Mouse (Mus musculus) stomach, postnatal 0 days (tissue): Measurements from ENCODE around the gene Slc13a2. TPM values are rescaled to one million over a fixed set of nuclear protein-coding genes. Genes with fewer than 3 reads are reported as not detected.

Experiments
- ATAC-seq: fragments of 200-750 bp; cut with Nextera tagmentation; 2 replicates; pipeline ENCODE4 v1.8.0; 2017; ENCODE audit not compliant: low FRiP score, low TSS enrichment
- DNase-seq: peaks from one replicate; pipeline ENCODE4 v3.0.0-alpha.2; 2016; ENCODE audit warnings: low spot score
- H3K27ac ChIP-seq: fragments of 300-500 bp; sonication (generic); replicated peaks from 2 replicates; pipeline ENCODE4 v1.5.1; 2014; ENCODE audit warnings: mild to moderate bottlenecking, control low read depth
- H3K27me3 ChIP-seq: fragments of 300-500 bp; sonication (generic); 2 replicates; pipeline ENCODE4 v1.6.1; 2014; ENCODE audit warnings: low read length; ENCODE audit not compliant: control insufficient read depth, insufficient read depth
- H3K36me3 ChIP-seq: fragments of 300-500 bp; sonication (generic); 2 replicates; pipeline ENCODE4 v1.6.1; 2014; ENCODE audit warnings: low read length, mixed read lengths; ENCODE audit not compliant: control insufficient read depth, insufficient read depth
- H3K4me1 ChIP-seq: fragments of 300-500 bp; sonication (generic); replicated peaks from 2 replicates; pipeline ENCODE4 v1.6.1; 2014; ENCODE audit warnings: antibody characterized with exemption; ENCODE audit not compliant: control insufficient read depth, insufficient read depth
- H3K4me2 ChIP-seq: fragments of 300-500 bp; sonication (generic); replicated peaks from 2 replicates; pipeline ENCODE4 v1.6.1; 2014; ENCODE audit warnings: low read depth, mild to moderate bottlenecking, control low read depth, moderate library complexity
- H3K4me3 ChIP-seq: fragments of 300-500 bp; sonication (generic); 2 replicates; pipeline ENCODE4 v1.5.1; 2014; ENCODE audit warnings: low read depth, low read length, control low read depth
- H3K9ac ChIP-seq: fragments of 300-500 bp; sonication (generic); 2 replicates; pipeline ENCODE4 v1.6.1; 2014; ENCODE audit warnings: mild to moderate bottlenecking, low read length, control low read depth, mixed read lengths
- H3K9me3 ChIP-seq: fragments of 300-500 bp; sonication (generic); 2 replicates; pipeline ENCODE4 v1.6.1; 2016; ENCODE audit warnings: low read length; ENCODE audit not compliant: control insufficient read depth
- CTCF ChIP-seq: IDR thresholded peaks from 2 replicates; pipeline ENCODE4 v1.5.1; 2016; ENCODE audit warnings: antibody characterized with exemption, low read depth, mild to moderate bottlenecking, moderate library complexity
- EP300 ChIP-seq: optimal IDR thresholded peaks from 2 replicates; pipeline ENCODE3; 2016; ENCODE audit warnings: antibody characterized with exemption
- WGBS: fragments of 180-500 bp; shearing (Covaris S2); extraction: QIAGEN DNeasy Blood & Tissue Kit; methylation state at CpG from one replicate; pipeline ENCODE4 v1.1.7; 2014; 5-methylcytosine and 5-hydroxymethylcytosine counted together
- polyA plus RNA-seq: library from polyadenylated mRNA; unstranded; fragments of >200 nt; fragmentation: Nextera tagmentation; extraction: Ambion mirVana; gene quantifications from 2 replicates; pipeline ENCODE4 v1.2.1, GENCODE M21; 2015

The Slc13a2 gene
- polyA plus RNA-seq, 1 experiment from 2014 or later: 0.39 TPM

DNA sequence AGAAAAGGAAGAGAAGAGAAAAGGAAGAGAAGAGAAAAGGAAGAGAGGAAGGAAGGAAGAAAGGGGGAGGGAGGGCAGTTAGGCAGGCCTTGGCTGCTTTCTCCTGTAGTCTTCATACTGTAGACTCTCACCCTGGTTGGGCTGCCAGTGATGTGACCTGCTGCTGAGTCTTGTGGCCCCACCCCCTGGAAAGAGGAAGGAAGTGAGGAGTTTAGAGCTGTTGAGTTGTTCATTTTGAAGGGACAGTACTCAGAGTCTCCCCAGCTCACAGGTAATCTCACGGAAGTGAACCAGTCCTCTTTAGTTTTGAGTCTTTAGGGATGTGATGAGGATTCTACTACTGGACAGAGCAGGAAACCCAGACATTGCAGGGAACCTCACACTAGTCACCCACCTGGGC, 68.9 kb downstream of the Slc13a2 start:
- Histone ChIP-seq H3K36me3 (peaks cover 2% of the 10 kb centered on the region; the same call in 1 of the 2 replicates), H3K9ac (no peak overlapping the region), H3K4me1 (no peaks in the 10 kb centered on the region), H3K4me3 (no peak overlapping the region), H3K4me2 (no peak overlapping the region), H3K9me3 (no peaks in the 10 kb centered on the region), H3K27ac (no peak overlapping the region), H3K27me3 (no peaks in the 10 kb centered on the region)
- no peak for DNase-seq
- no peak for ATAC-seq
- whole genome bisulfite sequencing: 89% methylated on average over 1 of the region's 1 CpGs
- TF ChIP-seq CTCF (no peak), EP300 (no peak)

DNA sequence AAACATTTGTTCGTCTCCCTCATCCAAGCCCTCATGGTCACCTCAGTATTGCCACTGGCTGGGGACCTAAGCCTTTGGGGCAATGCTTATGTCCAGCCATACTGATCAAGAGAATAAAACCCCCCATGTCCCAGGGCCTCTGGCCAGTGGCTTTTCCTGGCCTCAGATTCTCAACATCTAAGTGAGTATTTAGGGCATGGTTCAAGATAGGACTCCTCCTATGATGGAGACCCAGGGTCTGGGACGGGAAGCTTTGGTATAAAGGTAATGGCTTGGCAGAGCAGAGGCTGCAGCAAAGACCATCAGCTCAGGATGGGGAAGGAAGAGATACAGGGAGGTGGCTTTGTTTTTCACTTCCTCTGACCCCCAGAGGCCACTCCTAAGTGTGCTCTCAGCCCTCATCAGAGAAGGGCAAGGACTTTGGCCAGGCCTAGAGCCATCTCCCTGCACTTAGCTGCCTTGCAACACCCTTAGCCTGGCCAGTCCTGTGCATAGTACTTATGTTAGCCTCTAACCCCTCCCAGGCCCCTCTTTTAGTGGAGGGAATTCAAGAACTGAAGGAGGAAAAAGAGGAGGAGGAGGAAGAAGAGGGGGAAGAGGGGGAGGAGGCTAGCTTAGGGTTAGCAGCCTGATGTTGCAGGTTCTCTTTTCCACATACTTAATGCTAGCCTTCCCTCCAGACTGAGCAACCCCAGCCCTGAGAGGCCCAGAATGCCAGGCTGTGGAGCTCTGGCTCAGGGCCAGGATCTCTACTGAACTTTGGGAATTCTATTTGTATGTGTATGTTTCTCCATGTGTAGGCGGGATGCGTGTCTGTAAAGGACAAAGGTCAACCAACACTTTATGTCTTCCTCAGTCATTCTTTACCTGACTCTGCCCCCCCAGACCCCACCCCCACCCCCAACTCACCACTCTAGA, 72.3 kb downstream of the Slc13a2 start:
- Histone ChIP-seq H3K9me3 (no peaks in the 10 kb centered on the region), H3K4me3 (no peak overlapping the region), H3K27me3 (no peaks in the 10 kb centered on the region), H3K9ac (no peak overlapping the region), H3K27ac (no peak overlapping the region), H3K36me3 (peaks cover 2% of the 10 kb centered on the region; the same call in 1 of the 2 replicates), H3K4me1 (no peaks in the 10 kb centered on the region), H3K4me2 (no peak overlapping the region)
- DNase-seq (no peak), ATAC-seq (no peak)
- no peak for TF ChIP-seq EP300
- no peak for TF ChIP-seq CTCF
- 58% methylated on average over 4 of the region's 4 CpGs for WGBS

DNA sequence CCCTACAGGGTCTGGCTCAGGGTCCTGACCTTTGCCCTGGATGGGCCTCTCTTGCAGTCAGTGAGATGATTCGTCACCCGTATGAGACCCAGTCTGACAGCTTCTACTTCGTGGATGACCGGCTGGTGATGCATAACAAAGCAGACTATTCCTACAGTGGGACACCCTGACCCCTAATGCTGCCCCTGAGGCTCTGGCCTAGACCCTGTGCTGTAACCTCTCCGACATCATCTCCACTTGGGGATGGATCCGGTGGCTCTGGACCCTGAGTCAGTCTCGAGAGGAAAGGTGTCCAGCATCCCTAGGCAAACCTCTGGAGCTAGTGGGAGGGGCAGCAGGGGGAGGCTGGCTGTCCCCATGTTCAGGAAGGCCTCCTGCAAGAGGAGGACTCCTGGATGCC, 73.5 kb downstream of the Slc13a2 start:
- Histone ChIP-seq H3K27ac (no peak overlapping the region), H3K4me1 (no peaks in the 10 kb centered on the region), H3K9ac (no peak overlapping the region), H3K9me3 (no peaks in the 10 kb centered on the region), H3K36me3 (peaks cover 2% of the 10 kb centered on the region; the same call in 1 of the 2 replicates), H3K4me3 (no peak overlapping the region), H3K27me3 (no peaks in the 10 kb centered on the region), H3K4me2 (no peak overlapping the region)
- 55% methylated on average over 7 of the region's 7 CpGs for WGBS
- ATAC-seq (no peak), DNase-seq (no peak)
- no peak for TF ChIP-seq EP300

DNA sequence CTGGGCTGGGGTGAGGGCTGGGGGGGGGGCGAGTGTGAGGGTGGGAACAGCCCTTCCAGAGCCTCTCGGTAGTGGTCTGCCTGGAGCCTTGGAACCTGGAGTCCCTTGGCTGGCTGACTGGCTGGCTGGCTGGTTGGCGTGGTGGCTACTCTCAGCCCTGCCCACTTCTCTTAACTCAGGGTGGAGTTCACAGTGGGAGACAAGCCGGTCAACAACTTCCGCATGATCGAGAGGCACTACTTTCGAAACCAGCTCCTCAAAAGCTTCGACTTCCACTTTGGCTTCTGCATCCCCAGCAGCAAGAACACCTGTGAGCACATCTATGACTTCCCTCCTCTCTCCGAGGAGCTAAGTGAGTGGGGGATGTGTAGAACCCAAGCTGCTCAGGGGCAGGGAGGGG, 74.1 kb downstream of the Slc13a2 start:
- Histone ChIP-seq H3K9ac (no peak overlapping the region), H3K4me1 (no peaks in the 10 kb centered on the region), H3K4me3 (no peak overlapping the region), H3K4me2 (no peak overlapping the region), H3K27ac (peak overlapping the region; percentile 53), H3K27me3 (no peaks in the 10 kb centered on the region), H3K36me3 (peaks cover 2% of the 10 kb centered on the region; the same call in 1 of the 2 replicates), H3K9me3 (no peaks in the 10 kb centered on the region)
- DNase-seq (no peak), ATAC-seq (0 out of 2 replicates have a peak, but pooled peaks have one; percentile 13)
- TF ChIP-seq EP300 (no peak), CTCF (no peak)
- WGBS: 66% methylated on average over 8 of the region's 9 CpGs

Other genes starting within 250 kb of the Slc13a2 start
- gene Nek8, start 245.5 kb downstream of the Slc13a2 start, polyA plus RNA-seq: 6.4 and 7.4 TPM in 2 replicates
- gene Tlcd1, start 245.5 kb downstream of the Slc13a2 start, polyA plus RNA-seq: 41.3 and 45.6 TPM in 2 replicates
- gene Rpl23a, start 238.6 kb downstream of the Slc13a2 start, polyA plus RNA-seq: 1,145 and 1,168 TPM in 2 replicates
- 59.0 and 61.4 TPM in 2 replicates for gene Rab34, start 233.8 kb downstream of the Slc13a2 start, polyA plus RNA-seq
- gene Proca1, start 228.8 kb downstream of the Slc13a2 start, polyA plus RNA-seq: 0.98 and 1.0 TPM in 2 replicates
- gene Sdf2, start 176.5 kb downstream of the Slc13a2 start, polyA plus RNA-seq: 103 and 106 TPM in 2 replicates
- 11.1 and 11.7 TPM in 2 replicates for gene Supt6, start 176.2 kb downstream of the Slc13a2 start, polyA plus RNA-seq
- gene 2610507B11Rik, start 160.5 kb downstream of the Slc13a2 start, polyA plus RNA-seq: 54.4 and 74.9 TPM in 2 replicates
- gene BC030499, start 131.4 kb downstream of the Slc13a2 start, polyA plus RNA-seq: not detected in 2 replicates
- 4.4 and 5.7 TPM in 2 replicates for gene Spag5, start 120.7 kb downstream of the Slc13a2 start, polyA plus RNA-seq
- 15.0 and 17.1 TPM in 2 replicates for gene Aldoc, start 99.2 kb downstream of the Slc13a2 start, polyA plus RNA-seq
- 36.2 and 38.7 TPM in 2 replicates for gene Pigs, start 93.8 kb downstream of the Slc13a2 start, polyA plus RNA-seq
- gene Unc119, start 78.7 kb downstream of the Slc13a2 start, polyA plus RNA-seq: 26.5 and 27.9 TPM in 2 replicates
- 1.9 and 2.6 TPM in 2 replicates for gene Foxn1, start 35.7 kb downstream of the Slc13a2 start, polyA plus RNA-seq
- gene Slc46a1, start 43.5 kb upstream of the Slc13a2 start, polyA plus RNA-seq: 16.4 and 16.9 TPM in 2 replicates
- gene Sarm1, start 75.5 kb upstream of the Slc13a2 start, polyA plus RNA-seq: 0.89 and 1.1 TPM in 2 replicates
- 3.6 and 6.0 TPM in 2 replicates for gene Vtn, start 76.9 kb upstream of the Slc13a2 start, polyA plus RNA-seq
- 0.10 TPM in 1 of 2 replicates, not detected in the other for gene Sebox, start 81.2 kb upstream of the Slc13a2 start, polyA plus RNA-seq
- gene Tmem199, start 90.0 kb upstream of the Slc13a2 start, polyA plus RNA-seq: 28.4 and 32.1 TPM in 2 replicates
- gene Poldip2, start 90.0 kb upstream of the Slc13a2 start, polyA plus RNA-seq: 91.1 and 95.9 TPM in 2 replicates
- gene Tnfaip1, start 114.1 kb upstream of the Slc13a2 start, polyA plus RNA-seq: 47.5 and 47.7 TPM in 2 replicates
- 163 and 168 TPM in 2 replicates for gene Ift20, start 114.1 kb upstream of the Slc13a2 start, polyA plus RNA-seq
- gene Tmem97, start 128.6 kb upstream of the Slc13a2 start, polyA plus RNA-seq: 63.2 and 68.2 TPM in 2 replicates